Mouse (Mus musculus): ENCODE results near the gene Eya2.

DNA sequence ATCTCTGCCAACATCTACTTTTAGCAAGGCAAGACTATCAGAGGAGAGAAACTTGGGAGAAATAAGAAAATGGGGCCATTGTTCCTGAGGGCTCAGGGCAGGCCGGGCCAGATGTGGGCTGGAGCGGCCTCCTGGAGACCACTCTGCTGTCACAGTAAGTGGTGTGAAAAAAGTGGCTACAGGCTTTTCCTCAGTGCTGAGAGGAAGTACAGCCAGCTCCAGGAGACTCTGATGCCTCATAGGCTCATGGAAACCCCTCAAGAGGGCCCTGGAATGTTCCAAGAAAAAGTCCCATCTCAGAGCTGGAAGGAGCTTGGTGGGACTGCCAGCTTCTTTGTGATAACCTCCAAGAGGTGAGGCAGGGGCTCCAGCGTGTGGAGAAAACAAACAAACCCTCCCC, 27.8 kb downstream of the Eya2 start:
- no peak for TF ChIP-seq POLR2A (IDR thresholded peaks at IDR 0.05; ENCODE audit: low read depth, low read length)
- no peak for TF ChIP-seq CTCF (IDR thresholded peaks at IDR 0.05; ENCODE audit: extremely low read depth, insufficient read depth, insufficient read length, insufficient replicate concordance)
